Mouse (Mus musculus) limb, embryonic 11.5 days (tissue): ENCODE measurements at regions not wholly inside any gene's neighbourhood (a gene's known extent, or its start where the extent isn't known, plus 50 kb on each side); places are given as distances from the start of the nearest gene placed in this dataset.
A peak's percentile ranks its signal among the peaks of the same experiment; 100 is the strongest.

Source experiments
- ATAC-seq: fragments of 200-750 bp; cut with Nextera tagmentation; 2 replicates; pipeline ENCODE4 v1.8.0; 2017; ENCODE audit warnings: low read depth; ENCODE audit not compliant: insufficient number of reproducible peaks, low FRiP score, low TSS enrichment
- DNase-seq: peaks from one replicate; pipeline ENCODE4 v3.0.0-alpha.2; 2015; ENCODE audit warnings: low spot score
- H3K27ac ChIP-seq: fragments of 300-500 bp; sonication (generic); replicated peaks from 2 replicates; pipeline ENCODE4 v1.5.1; 2014; ENCODE audit warnings: low read depth, mild to moderate bottlenecking, low read length
- H3K27me3 ChIP-seq: fragments of 300-500 bp; sonication (generic); 2 replicates; pipeline ENCODE4 v1.6.1; 2014; ENCODE audit warnings: mild to moderate bottlenecking, low read length, mixed read lengths; ENCODE audit not compliant: control insufficient read depth, insufficient read depth
- H3K36me3 ChIP-seq: fragments of 300-500 bp; sonication (generic); 2 replicates; pipeline ENCODE4 v1.6.1; 2014; ENCODE audit warnings: mild to moderate bottlenecking, low read length, moderate library complexity, mixed read lengths; ENCODE audit not compliant: control insufficient read depth, insufficient read depth
- H3K4me1 ChIP-seq: fragments of 300-500 bp; sonication (generic); 2 replicates; pipeline ENCODE4 v1.6.1; 2014; ENCODE audit warnings: low read length, mixed read lengths; ENCODE audit not compliant: control insufficient read depth, insufficient read depth
- H3K4me2 ChIP-seq: fragments of 300-500 bp; sonication (generic); 2 replicates; pipeline ENCODE4 v1.6.1; 2014; ENCODE audit warnings: low read depth, mild to moderate bottlenecking, moderate library complexity; ENCODE audit not compliant: severe bottlenecking
- H3K4me3 ChIP-seq: fragments of 300-500 bp; sonication (generic); 2 replicates; pipeline ENCODE4 v1.5.1; 2014; ENCODE audit warnings: low read depth, low read length
- H3K9ac ChIP-seq: fragments of 300-500 bp; sonication (generic); 2 replicates; pipeline ENCODE4 v1.6.1; 2014; ENCODE audit warnings: mild to moderate bottlenecking, low read length
- H3K9me3 ChIP-seq: fragments of 300-500 bp; sonication (generic); 2 replicates; pipeline ENCODE4 v1.6.1; 2016; ENCODE audit warnings: low read length; ENCODE audit not compliant: control insufficient read depth
- WGBS: fragments of 180-500 bp; shearing (Covaris S2); extraction: QIAGEN DNeasy Blood & Tissue Kit; methylation state at CpG from one replicate; pipeline ENCODE4 v1.1.7; 2014; 5-methylcytosine and 5-hydroxymethylcytosine counted together

GRCm38 (mm10) chr6:66012675-66013074 is 60.3 kb downstream of the 4930544G11Rik start:
- ATAC-seq = no peak
- WGBS = 92% methylated on average over 3 of the region's 3 CpGs
- Histone ChIP-seq H3K4me1 (no peaks in the 10 kb centered on the region), H3K27ac (no peak overlapping the region), H3K9me3 (no peaks in the 10 kb centered on the region), H3K36me3 (no peaks in the 10 kb centered on the region), H3K4me3 (no peak overlapping the region), H3K9ac (no peak overlapping the region), H3K27me3 (no peaks in the 10 kb centered on the region), H3K4me2 (no peak overlapping the region)
- no peak for DNase-seq

DNA sequence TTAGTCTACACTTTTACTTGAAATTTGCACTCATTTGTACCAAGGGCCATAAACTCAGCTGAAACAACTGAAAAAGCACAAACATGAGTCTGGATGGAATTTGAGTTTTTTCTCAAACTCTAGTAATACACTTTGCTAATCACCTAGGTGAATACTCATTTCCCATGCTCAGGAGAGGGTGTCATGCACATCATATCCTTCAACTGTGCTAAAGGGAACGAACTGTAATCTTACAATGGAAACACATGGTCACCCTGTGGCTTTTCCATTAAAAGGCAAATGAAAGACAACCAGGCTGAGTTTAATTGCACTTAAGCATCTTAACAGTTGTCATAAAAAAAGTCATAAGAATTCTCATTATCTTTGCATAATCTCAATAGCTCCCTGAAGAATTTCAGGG is 71.1 kb downstream of the 4930544G11Rik start:
- Histone ChIP-seq H3K4me1 (no peaks in the 10 kb centered on the region), H3K36me3 (no peaks in the 10 kb centered on the region), H3K9me3 (no peaks in the 10 kb centered on the region), H3K27me3 (no peaks in the 10 kb centered on the region), H3K4me2 (no peak overlapping the region), H3K4me3 (no peak overlapping the region), H3K27ac (no peak overlapping the region), H3K9ac (no peak overlapping the region)
- DNase-seq (no peak), ATAC-seq (no peak)
- 64% methylated on average over 1 of the region's 1 CpGs for WGBS

GRCm38 (mm10) chr6:66036789-66037188 is 84.4 kb downstream of the 4930544G11Rik start:
- Histone ChIP-seq H3K4me2 (no peak overlapping the region), H3K4me1 (no peaks in the 10 kb centered on the region), H3K4me3 (no peak overlapping the region), H3K27ac (no peak overlapping the region), H3K27me3 (no peaks in the 10 kb centered on the region), H3K9ac (no peak overlapping the region), H3K9me3 (no peaks in the 10 kb centered on the region), H3K36me3 (no peaks in the 10 kb centered on the region)
- no peak for ATAC-seq
- DNase-seq = no peak
- 73% methylated on average over 2 of the region's 2 CpGs for WGBS

DNA sequence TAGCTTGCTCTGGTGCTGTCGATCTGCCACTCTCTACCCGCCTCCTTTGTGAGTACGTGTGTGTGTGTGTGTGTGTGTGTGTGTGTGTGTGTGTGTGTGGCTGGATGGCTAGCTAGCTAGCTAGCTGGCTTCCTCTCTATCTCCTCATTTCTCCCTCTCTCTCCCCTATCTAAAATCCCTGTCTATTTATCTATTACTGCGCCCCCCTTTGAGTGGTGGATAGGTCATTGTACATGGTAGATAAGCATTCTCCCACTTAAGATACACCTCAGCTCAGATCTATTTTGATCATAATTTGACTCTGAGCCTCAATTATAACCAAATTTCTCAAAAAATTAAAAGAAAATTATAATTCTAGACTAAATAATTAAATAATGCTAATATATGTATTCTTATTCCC is 99.4 kb downstream of the 4930544G11Rik start:
- ATAC-seq = no peak
- Histone ChIP-seq H3K9me3 (no peaks in the 10 kb centered on the region), H3K4me1 (no peaks in the 10 kb centered on the region), H3K27me3 (no peaks in the 10 kb centered on the region), H3K36me3 (no peaks in the 10 kb centered on the region), H3K27ac (no peak overlapping the region), H3K9ac (no peak overlapping the region), H3K4me3 (no peak overlapping the region), H3K4me2 (no peak overlapping the region)
- 76% methylated on average over 4 of the region's 4 CpGs for WGBS
- no peak for DNase-seq

DNA sequence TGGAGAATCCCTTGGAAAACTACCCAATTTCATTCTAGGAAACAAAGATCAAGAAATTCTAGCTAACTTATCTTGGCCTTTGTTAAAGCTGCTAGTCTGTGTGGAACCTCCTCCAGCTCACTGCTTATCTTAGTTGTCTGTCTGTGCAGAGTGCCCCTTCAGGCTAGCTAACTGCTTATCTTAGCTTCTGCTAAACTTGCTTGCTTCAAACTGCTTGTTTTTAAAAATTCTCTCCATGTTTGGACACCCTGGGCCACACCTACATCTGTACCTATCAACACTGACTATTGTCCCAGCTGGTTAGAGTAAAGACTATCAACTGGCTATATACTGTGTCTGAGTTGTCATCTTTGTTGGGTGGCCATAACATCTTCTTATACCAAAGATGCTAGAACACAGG is 100.0 kb downstream of the 4930544G11Rik start:
- Histone ChIP-seq H3K27me3 (no peaks in the 10 kb centered on the region), H3K9me3 (no peaks in the 10 kb centered on the region), H3K9ac (no peak overlapping the region), H3K27ac (no peak overlapping the region), H3K4me3 (no peak overlapping the region), H3K36me3 (no peaks in the 10 kb centered on the region), H3K4me1 (no peaks in the 10 kb centered on the region), H3K4me2 (no peak overlapping the region)
- ATAC-seq (no peak), DNase-seq (no peak)

DNA sequence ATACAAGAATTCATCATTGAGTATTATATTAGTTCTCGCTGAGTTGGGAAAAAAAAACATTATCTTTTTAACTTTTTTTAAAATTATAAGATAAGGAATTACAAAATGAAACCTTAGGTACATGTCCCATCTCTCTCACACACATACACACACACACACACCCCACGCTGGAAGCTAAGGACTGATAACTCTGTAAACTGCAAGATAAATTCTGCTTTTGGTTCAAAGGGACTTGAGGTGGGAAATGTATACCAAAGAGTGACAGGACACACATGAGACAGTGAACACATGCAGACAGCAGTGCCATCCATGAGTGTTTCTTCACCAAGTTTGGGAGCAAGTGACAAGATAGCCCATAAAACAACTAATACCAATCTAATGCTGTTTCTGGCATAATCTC is 100.8 kb downstream of the 4930544G11Rik start:
- H3K27ac ChIP-seq = no peak overlapping the region
- ATAC-seq (no peak), DNase-seq (no peak)
- no peaks in the 10 kb centered on the region for H3K9me3 ChIP-seq
- no peaks in the 10 kb centered on the region for H3K27me3 ChIP-seq
- H3K4me2 ChIP-seq = no peak overlapping the region
- no peaks in the 10 kb centered on the region for H3K4me1 ChIP-seq
- H3K36me3 ChIP-seq = no peaks in the 10 kb centered on the region
- 81% methylated on average over 2 of the region's 2 CpGs for WGBS
- no peak overlapping the region for H3K9ac ChIP-seq
- no peak overlapping the region for H3K4me3 ChIP-seq

DNA sequence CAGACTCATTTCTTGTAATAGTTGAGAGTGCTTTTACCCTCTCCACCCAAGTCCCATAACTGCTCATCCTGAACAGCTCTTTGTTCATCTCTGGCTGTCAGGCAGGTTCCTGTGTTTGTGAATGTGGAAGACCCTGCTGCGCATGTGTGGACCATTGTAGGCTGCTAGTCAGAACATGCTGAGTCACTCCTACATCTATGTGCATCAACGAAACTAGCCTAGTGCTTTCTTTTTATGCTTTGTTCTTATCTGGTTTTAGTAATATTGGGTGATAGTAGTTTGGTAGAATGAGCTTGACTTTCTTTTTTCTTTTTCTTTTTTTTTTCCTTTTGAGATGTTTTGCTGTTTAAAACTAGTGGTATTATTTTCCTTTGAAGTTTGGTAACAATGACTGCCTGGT is 116.5 kb downstream of the 4930544G11Rik start:
- no peak overlapping the region for H3K4me3 ChIP-seq
- H3K9me3 ChIP-seq = no peaks in the 10 kb centered on the region
- H3K27me3 ChIP-seq = no peaks in the 10 kb centered on the region
- H3K9ac ChIP-seq = no peak overlapping the region
- ATAC-seq = no peak
- DNase-seq = no peak
- H3K27ac ChIP-seq = no peak overlapping the region
- H3K4me1 ChIP-seq = no peaks in the 10 kb centered on the region
- H3K36me3 ChIP-seq = no peaks in the 10 kb centered on the region
- no peak overlapping the region for H3K4me2 ChIP-seq
- WGBS = 87% methylated on average over 2 of the region's 2 CpGs

- Histone ChIP-seq H3K9ac (no peak overlapping the region), H3K36me3 (no peaks in the 10 kb centered on the region), H3K4me2 (no peak overlapping the region), H3K4me3 (no peak overlapping the region), H3K27me3 (no peaks in the 10 kb centered on the region), H3K27ac (0 out of 2 replicates have a peak overlapping the region, but pooled peaks have one; percentile 26), H3K4me1 (peaks cover 12% of the 10 kb centered on the region), H3K9me3 (no peaks in the 10 kb centered on the region)
- DNase-seq = no peak
- WGBS = 27% methylated on average over 2 of the region's 2 CpGs
- no peak for ATAC-seq
Measured at GRCm38 (mm10) chr6:66077445-66077844, 125.0 kb downstream of the 4930544G11Rik start.

DNA sequence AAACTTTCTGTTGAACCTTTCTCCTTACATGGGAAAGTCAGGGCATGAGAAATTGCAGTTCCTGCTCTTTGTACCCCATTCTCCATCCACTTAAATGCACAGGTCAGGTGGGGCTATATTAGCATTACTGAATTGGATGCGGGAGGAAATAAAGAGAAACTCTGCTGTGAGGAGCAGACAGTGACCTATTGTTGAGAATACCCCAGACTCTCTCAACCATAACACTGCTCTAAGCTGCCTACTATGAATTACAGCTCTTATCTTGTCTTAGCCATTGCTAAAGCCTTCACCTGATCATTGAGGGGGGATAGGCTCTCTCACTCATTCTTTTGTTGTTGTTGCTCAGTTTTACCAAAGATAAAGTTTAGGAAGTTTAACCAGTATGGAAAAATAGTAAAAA is 126.4 kb downstream of the 4930544G11Rik start:
- H3K4me3 ChIP-seq = no peak overlapping the region
- DNase-seq (no peak), ATAC-seq (no peak)
- H3K4me1 ChIP-seq = peaks cover 12% of the 10 kb centered on the region
- no peak overlapping the region for H3K4me2 ChIP-seq
- no peak overlapping the region for H3K27ac ChIP-seq
- 89% methylated on average over 1 of the region's 1 CpGs for WGBS
- H3K9ac ChIP-seq = no peak overlapping the region
- H3K9me3 ChIP-seq = no peaks in the 10 kb centered on the region
- no peaks in the 10 kb centered on the region for H3K36me3 ChIP-seq
- no peaks in the 10 kb centered on the region for H3K27me3 ChIP-seq
